Mouse (Mus musculus): ENCODE measurements around the gene Baiap3. TPM values are rescaled to one million over a fixed set of nuclear protein-coding genes. Genes with fewer than 3 reads are reported as not detected.

The Baiap3 gene
- total RNA-seq, 2 experiments from 2014 or later: 5.2 to 24.2 TPM

- no peak for DNase-seq
- intact Hi-C loops (cut with DNase I): no loop called here
These were observed 40.7 kb downstream of the Baiap3 start for GRCm38 (mm10) chr17:25215431-25215830.

- DNase-seq: no peak
- intact Hi-C loops (cut with DNase I): no loop called here
These were observed 44.5 kb downstream of the Baiap3 start for GRCm38 (mm10) chr17:25211705-25212104.

- DNase-seq: no peak
- intact Hi-C loops (cut with DNase I): no loop called here
These were observed 45.3 kb downstream of the Baiap3 start for GRCm38 (mm10) chr17:25210680-25211466.

GRCm38 (mm10) chr17:25210006-25210405 is 46.2 kb downstream of the Baiap3 start:
- intact Hi-C loops (cut with DNase I): no loop called here
- DNase-seq: no peak

GRCm38 (mm10) chr17:25202401-25202800 is 53.8 kb downstream of the Baiap3 start:
- DNase-seq: no peak
- intact Hi-C loops (cut with DNase I): no loop called here

Small RNA genes lying within 50 kb of the gene (microRNA-seq; reads per million reads assigned to microRNA genes)
- gene Mir3547: 39.4 reads per million, percentile 42 among the genes with 10 or more reads in this experiment

Other genes starting within 250 kb of the Baiap3 start
- gene Cramp1l, start 240.6 kb downstream of the Baiap3 start, total RNA-seq (2021): 10 to 100 TPM; 27.7 to 29.0 TPM
- gene Ift140, start 240.3 kb downstream of the Baiap3 start, total RNA-seq (2021): 10 to 100 TPM; 29.9 to 32.2 TPM
- 1 to 10 TPM; 5.4 to 6.7 TPM for gene Tmem204, start 172.8 kb downstream of the Baiap3 start, total RNA-seq (2021)
- 10 to 100 TPM; 58.3 to 59.3 TPM for gene Telo2, start 140.4 kb downstream of the Baiap3 start, total RNA-seq (2021)
- gene Ptx4, start 135.6 kb downstream of the Baiap3 start, total RNA-seq (2021): under 1 TPM; 0.32 to 0.34 TPM
- gene Clcn7, start 123.0 kb downstream of the Baiap3 start, total RNA-seq (2021): 10 to 100 TPM; 40.9 to 42.5 TPM
- gene Ccdc154, start 93.9 kb downstream of the Baiap3 start, total RNA-seq (2021): under 1 TPM in 1 of 2 experiments, not detected in 1; 0.16 TPM
- gene Gm38655, start 80.9 kb downstream of the Baiap3 start, total RNA-seq (2021): not detected
- gene BC003965, start 71.8 kb downstream of the Baiap3 start, total RNA-seq (2021): 10 to 100 TPM; 16.8 to 18.6 TPM
- 10 to 100 TPM; 23.5 to 26.9 TPM for gene Unkl, start 68.0 kb downstream of the Baiap3 start, total RNA-seq (2021)
- gene Gnptg, start 16.2 kb downstream of the Baiap3 start, total RNA-seq (2021): 10 to 100 TPM; 54.6 to 56.0 TPM
- 10 to 100 TPM; 29.7 to 33.8 TPM for gene Tsr3, start 16.2 kb downstream of the Baiap3 start, total RNA-seq (2021)
- 100 to 1,000 TPM; 297 to 302 TPM for gene Ube2i, start 18.3 kb upstream of the Baiap3 start, total RNA-seq (2021)
- gene Prss34, start 42.0 kb upstream of the Baiap3 start, total RNA-seq (2021): 1 to 10 TPM; 1.2 to 1.3 TPM
- gene Prss28, start 52.3 kb upstream of the Baiap3 start, total RNA-seq (2021): not detected
- gene Prss29, start 62.3 kb upstream of the Baiap3 start, total RNA-seq (2021): not detected
- 1 to 10 TPM in 1 of 2 experiments, under 1 TPM in 1; 0.62 to 2.5 TPM for gene Tpsab1, start 89.2 kb upstream of the Baiap3 start, total RNA-seq (2021)
- 10 to 100 TPM in 1 of 2 experiments, 1 to 10 TPM in 1; 8.1 to 16.4 TPM for gene Tpsb2, start 109.9 kb upstream of the Baiap3 start, total RNA-seq (2021)
- gene Tpsg1, start 112.9 kb upstream of the Baiap3 start, total RNA-seq (2021): not detected
- gene Cacna1h, start 177.4 kb upstream of the Baiap3 start, total RNA-seq (2021): 100 to 1,000 TPM in 1 of 2 experiments, 10 to 100 TPM in 1; 96.9 to 103 TPM
- gene Tekt4, start 198.3 kb upstream of the Baiap3 start, total RNA-seq (2021): 1 to 10 TPM in 1 of 2 experiments, under 1 TPM in 1; 0.70 to 1.6 TPM
- under 1 TPM; 0.58 to 0.72 TPM for gene Sstr5, start 240.9 kb upstream of the Baiap3 start, total RNA-seq (2021)

All from left cerebral cortex, postnatal 4 days (tissue).